Mouse (Mus musculus) layer of hippocampus, adult 9-10 months (tissue): ENCODE results near the gene Ctbs.

Experiments used
- DNase-seq: peaks from one replicate; pipeline ENCODE4 v3.0.0; 2022; ENCODE audit warnings: low spot score

Gene Ctbs

DNA sequence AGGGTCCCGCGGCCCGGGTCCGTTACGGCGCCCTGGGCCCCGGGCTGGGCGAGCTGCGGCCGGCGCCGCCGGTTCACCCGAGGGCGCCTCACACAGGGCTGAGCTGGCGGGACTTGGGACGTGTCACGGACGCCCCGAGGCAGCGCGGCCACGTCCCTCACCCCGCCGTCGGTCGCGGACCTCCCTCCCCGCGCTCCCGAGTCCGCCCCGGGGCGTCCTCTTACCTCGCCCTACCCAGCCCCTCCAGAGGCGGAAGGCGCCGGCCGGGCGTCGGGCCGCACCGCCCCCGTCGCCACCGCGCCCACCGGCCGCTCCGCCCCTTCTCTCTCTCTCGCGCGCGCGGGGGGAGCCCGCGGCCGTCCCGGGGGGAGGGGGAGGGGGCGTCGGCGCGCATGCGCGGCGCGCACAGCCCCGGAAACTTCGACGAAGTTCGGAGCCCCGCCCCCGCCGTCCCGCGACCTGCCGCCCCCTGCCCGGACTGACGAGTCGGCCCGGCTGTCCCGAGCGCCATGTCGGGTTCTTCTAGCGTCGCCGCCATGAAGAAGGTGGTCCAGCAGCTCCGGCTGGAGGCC is 49.9 kb downstream of the Ctbs start, which contains the start of the genes Spata1 and Gng5:
Spata1 (minus strand) TSS at position 323 of the 572 bp plus-strand sequence.
Gng5 (plus strand) TSS at position 377 of the 572 bp plus-strand sequence.
- no peak for DNase-seq

DNA sequence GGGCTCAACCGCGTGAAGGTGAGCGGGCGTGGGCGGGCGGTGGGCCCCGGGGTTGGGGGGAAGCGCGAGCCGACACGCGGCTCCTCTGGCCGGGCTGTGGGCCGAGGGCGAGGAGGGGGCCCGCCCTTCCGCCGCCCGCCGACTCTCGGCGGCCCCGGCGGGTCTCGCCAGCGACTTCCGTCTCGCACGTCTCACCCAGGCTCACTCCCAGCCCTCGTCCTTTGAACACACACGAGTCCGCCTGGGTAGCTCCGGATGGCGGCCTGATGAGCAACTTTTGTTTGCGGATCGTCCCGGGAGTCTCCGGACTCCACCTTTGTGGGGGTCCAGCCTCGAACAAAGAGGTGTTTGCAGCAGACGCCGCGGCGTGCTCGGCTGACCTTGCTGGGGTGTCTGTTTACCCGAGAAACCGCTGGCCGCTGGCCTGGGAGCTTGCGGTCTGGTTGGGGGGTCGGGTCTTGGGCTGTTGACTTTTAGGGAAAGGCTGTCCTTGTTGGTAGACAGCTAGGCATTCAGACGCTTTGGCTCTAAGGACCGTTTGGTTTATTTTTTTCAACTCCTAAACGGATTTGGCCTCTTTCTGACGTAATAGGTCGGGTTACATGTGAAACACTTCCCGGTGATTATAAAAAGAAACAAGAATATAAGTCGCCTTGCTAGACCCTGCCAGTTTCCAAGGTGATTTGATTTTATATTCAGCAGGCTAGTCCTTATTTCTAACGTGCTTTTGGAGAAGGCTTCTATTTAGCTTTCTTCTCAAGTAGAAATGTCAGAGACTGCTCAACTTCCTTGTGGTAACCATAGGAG is 50.6 kb downstream of the Ctbs start:
- no peak for DNase-seq

DNA sequence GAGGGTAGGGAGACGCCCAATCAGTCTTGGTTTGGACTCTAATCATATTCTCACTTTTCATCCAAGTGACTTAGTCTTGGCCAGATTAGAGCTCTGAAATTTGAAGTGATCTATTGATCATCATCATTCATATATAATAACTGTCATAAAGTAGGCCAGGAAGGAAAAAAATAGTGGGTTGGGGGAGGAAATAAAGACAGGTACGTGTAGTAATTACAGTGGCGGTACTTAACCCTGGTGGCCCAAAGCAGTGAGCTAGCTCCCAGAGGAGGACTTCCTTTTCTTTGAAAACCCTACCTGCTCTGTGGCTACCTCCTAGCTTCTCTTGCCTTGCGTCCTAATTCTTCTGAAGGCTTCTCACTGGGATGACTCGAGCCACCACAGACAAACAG is 51.2 kb downstream of the Ctbs start:
- DNase-seq: no peak

DNA sequence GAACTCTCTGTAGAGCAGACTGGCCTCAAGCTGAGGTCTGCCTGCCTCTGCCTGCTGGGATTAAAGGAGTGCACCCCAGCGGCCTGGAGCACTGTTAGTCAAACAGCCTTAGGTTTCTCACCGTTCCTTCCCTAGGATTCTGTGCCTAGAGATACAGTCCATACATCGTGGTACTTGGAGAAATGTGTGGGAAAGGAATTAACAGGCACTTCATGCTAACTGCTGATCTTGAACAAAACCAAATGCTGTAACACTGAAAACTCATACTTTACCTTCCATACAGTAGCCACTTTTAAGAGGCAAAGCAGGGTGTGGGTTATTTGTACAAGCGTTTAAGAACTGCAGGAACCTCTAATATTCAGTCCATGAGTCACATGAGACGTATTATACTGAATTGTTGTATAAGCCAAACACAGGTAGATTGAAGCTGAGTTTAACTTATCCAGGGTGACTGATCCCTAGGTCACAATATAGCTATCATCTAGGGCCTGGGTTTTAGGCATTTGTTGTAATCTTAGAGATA is 52.1 kb downstream of the Ctbs start:
- no peak for DNase-seq

DNA sequence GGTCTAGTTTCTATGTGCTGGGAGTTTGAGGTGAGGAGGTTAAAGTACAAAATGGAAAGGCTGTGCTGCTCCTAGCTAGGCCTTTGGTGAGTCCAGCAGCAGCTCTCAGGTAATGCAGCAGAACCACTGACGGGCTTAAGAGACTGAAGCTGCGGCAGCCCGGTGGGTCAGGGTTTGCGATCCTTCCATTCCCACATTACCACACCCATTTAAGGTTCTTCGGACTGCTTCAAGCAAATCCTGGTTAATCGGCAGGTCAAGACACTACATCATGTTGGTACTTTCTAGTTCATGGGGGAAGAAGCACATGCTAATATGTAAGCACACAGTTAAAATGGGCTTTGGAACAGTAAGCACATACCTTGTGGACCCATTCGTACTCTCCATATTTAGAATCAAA is 57.1 kb downstream of the Ctbs start:
- DNase-seq: no peak
